Mouse (Mus musculus): Measurements from ENCODE around the gene Qrich1.

DNA sequence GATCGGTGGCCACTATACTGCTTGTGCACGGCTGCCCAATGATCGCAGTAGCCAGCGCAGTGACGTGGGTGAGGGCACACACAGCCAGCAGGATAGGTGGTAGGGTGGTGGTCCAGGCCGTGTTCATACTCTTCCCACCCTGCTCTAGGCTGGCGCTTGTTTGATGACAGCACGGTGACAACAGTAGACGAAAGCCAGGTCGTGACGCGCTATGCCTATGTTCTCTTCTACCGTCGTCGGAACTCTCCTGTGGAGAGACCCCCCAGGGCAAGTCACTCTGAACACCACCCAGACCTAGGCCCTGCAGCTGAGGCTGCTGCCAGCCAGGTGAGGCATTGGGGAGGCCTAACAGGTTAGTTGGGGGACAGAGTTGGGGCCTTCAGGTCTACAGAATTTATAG is 16.7 kb upstream of the Qrich1 start:
- no peak for TF ChIP-seq CTCF (IDR thresholded peaks at IDR 0.05)
- no peak for TF ChIP-seq POLR2A (IDR thresholded peaks at IDR 0.05; ENCODE audit: insufficient read depth, low read depth, low read length)
